11 mouse cellular contexts compared by ENCODE assay signal in the genomic region with DNA sequence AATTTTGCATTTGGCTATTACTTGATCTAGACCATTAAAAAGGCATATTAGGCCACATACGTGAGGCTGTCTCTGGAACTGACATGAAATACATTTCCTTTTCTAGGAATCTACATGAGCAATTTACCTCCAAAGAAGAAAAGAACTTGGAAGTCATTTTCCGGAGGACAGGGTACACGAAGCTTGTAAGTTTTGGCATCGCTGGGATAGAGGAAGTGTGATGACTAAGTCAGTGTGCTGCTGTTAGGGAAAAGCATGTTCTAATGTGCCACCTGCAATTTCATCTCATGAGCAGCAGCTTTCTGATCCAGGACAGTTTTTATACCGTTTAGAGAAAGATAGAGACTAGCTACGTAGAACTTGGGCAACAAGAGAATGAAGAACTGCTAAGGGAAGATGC.
"Had no signal": no experiment of that assay in that cellular context is flagged by ENCODE, and none has a peak within 500 bp of the region (broad histone marks: within the 10 kb centered on the region; RNA-seq: fewer than 3 reads in every experiment).

No protein-coding gene starts in this region.

- H3K4me1 ChIP-seq: stomach, embryonic 15.5 days had no signal

- H3K9me3 ChIP-seq: neural tube, embryonic 13.5 days; neural tube, embryonic 15.5 days; stomach, embryonic 15.5 days had no signal

- H3K27ac ChIP-seq: neural tube, embryonic 13.5 days; neural tube, embryonic 15.5 days; stomach, embryonic 15.5 days; stomach, postnatal 0 days had no signal

- H3K9ac ChIP-seq: neural tube, embryonic 13.5 days; neural tube, embryonic 15.5 days; stomach, embryonic 15.5 days had no signal

- H3K4me2 ChIP-seq: neural tube, embryonic 13.5 days; neural tube, embryonic 15.5 days; stomach, embryonic 15.5 days had no signal

- H3K4me3 ChIP-seq: neural tube, embryonic 13.5 days; neural tube, embryonic 15.5 days; stomach, embryonic 15.5 days had no signal

- DNase-seq: retina, postnatal 1 day; right cerebral cortex, adult 18-20 months; right cerebral cortex, postnatal 14 days; right cerebral cortex, postnatal 25 days; right cerebral cortex, postnatal 4 days; thymus, adult 18-20 months; thymus, adult 2 months had no signal

- H3K27me3 ChIP-seq: neural tube, embryonic 13.5 days; neural tube, embryonic 15.5 days; stomach, embryonic 15.5 days had no signal

- H3K36me3 ChIP-seq: neural tube, embryonic 13.5 days; neural tube, embryonic 15.5 days; stomach, embryonic 15.5 days had no signal
